Mouse (Mus musculus): Measurements from ENCODE around the gene Msx2.

Gene Msx2

DNA sequence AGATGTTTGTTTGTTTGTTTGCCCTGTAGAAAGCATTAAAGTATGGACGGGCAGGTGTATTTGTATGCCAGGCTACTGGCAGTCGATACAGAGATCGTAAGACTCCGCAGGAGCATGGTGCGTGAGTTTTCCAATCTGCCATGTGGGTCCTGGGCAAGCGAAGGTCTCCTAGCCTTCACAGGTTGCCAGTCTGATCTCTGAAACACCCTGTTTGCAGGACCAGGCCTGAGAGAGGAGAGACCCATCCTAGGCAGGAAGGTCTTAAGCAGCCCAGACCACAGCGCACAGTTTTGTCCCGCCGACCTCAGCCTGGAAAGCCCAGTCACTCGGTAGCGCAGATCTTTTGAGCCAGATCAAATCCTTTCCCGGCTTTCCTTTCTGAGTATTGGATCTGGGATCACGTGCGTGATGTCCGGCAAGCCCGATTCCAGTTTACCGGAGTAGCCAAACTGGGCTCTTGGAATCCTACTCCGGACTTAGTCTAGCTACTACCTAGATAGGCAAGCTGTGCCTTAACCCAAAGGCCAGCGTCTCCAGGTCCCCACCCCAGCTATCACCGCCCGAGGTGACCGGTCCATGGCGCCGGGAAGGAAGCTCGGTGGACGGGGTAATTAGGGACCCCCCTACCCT is 7.6 kb downstream of the Msx2 start:
- in situ Hi-C loops (cut with MboI, MseI): no loop called here

DNA sequence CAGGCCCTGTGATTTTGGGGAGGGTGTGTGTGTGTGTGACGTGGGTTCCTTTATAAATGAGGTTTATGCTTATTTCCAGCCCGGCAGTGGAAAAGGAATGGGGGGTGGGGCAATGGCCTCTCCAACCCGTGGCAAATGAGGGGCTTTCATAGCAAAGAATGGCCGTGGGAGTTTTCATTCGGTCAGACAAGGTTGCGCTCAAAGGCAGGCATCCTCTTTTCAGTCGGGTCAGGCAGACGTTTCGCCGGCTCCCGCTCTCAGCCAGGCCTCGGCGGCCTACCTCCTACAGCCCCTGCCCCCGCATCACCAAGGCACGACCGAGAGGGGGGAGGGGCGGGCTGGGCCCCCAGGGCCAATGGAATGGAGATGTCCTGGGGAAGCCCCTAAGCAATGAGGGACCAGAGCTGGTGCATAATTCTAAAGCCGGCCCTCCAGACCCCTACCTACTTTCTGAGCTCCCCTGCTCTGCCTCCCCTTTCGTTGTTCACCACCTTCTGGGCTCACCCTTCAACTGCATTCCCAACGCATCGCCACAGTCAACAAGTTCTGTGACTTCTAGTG is 8.4 kb downstream of the Msx2 start:
- in situ Hi-C loops (cut with MboI, MseI): no loop called here

DNA sequence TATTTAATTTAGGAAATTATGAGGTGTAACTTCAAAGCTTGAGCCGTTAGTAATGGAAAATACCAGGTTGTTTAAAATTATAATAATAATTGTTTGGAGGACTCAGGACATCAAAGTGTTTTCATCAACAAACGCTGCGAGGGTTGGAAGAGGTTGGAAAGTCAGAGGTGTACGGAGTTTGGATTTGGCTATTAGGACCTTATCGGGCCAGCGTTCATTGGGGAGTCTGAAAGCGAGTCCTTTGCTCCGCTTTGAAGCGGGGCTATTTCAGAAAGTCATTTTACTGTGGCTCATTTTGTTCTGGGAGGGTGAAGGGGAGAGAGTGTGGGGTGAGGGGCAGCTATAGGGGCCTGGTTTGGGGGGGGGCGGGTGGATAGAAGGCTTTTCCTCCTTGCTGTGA is 8.9 kb downstream of the Msx2 start:
- in situ Hi-C loops (cut with MboI, MseI): no loop called here

DNA sequence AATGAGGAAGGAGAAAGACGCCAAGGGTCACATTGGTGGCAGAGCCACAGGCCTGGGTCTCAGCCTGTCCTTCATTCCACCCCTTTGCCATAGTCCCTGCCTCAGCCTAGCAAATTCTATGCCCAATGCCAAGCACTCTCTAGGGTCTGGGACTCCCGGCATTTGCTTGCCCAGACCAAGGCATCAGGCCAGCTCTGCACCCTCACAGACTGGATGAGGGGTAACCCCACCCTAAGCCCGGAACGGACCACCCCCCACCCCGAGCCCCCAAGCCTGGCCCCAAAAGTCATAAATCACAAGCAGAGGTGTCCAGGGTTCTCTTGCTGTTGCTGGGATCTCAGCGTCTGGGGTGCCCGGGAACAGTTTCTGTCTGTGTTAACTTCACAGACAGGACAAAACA is 9.8 kb downstream of the Msx2 start:
- in situ Hi-C loops (cut with MboI, MseI): no loop called here

DNA sequence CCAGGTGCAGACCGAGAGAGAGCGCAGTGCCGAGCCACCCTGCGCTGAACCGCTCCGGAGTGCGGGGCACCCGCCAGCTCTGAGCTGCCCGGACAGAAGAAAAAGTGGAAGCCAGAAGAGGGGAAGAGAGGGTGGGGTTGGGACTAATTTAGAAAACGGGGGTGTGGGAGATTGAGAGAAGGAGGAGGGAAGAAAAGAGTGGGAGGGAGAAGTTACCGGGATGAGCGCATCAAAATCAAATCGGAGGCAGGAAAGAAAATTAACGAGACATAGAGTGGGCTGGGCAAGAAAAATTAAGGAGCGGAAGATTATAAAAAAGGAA is 10.3 kb downstream of the Msx2 start:
- in situ Hi-C loops (cut with MboI, MseI): no loop called here

DNA sequence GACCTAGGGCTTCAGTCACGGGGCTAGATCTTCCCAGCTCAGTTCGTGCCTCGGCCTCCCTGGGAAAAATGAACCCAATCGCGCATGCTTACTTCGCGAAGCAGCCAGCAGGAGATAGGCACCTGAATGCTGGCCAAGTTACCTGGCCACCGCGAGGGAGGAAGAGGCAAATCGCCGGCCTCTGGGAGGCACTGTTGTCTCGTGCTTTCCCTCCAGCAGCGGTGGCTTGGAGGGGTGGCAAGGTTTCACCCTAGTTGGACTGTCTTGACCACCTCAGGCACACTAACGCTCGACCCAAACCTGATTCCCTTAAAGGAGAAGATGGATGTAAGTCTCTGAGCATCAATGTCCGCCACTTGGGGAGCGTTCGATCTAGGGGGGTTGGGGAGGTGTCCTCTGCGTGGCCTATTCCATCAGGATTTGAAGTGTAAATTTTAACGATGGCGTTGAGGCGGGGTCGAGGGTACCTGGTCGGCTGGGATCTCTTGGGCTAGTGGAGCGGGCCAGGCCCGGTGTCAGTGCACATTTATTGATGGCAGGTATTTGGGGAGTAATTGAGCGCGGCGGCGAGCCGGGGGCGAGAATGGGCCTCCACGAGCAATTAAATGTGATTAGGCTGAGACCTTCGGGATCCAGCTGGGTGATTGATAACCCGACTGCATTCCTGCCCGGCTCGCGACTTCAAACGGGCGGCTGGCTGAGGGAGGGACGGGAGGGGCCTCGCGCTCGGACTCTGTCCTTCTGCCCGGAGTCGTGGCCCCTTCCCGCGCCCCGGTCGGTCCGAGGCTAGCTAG is 10.8 kb downstream of the Msx2 start:
- in situ Hi-C loops (cut with MboI, MseI): no loop called here

DNA sequence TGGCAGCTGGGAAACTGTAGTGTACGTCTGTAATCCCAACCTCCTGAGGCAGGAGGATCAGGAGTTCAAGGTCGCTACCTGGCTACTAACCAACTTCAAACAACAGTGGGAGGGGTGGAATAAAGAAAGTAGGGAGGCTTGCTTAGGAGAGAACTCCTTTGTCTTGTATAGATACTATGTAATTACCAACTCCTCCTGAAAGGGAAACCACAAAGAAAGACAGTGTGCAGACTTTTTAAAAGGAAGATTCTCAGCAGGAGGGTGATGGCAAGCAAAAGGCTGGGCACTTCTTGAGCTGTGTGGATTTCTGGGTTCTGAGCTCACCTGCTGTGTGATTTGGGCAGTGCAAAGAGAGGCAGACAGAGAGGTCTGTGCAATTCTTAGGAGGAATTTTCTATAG is 11.5 kb downstream of the Msx2 start:
- in situ Hi-C loops (cut with MboI, MseI): no loop called here

DNA sequence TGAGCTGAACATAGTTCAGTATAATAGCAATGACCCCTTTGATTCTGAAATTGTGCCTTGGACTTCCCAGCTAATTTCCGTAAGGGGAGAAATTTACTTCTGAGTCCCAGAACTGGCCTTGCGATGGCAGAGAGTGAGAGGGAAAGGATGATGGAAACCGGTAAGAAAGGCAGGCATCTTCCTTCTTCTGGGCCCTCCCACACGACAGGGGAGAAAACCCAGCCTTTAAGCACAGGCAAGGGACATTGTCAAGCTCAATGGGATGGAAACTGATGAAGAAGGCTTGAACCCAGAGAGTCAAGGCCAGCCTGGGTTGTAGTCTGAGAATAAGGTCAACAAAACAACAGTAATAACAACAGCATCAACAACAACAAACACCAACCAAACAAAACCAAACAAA is 14.1 kb downstream of the Msx2 start:
- in situ Hi-C loops (cut with MboI, MseI): no loop called here

DNA sequence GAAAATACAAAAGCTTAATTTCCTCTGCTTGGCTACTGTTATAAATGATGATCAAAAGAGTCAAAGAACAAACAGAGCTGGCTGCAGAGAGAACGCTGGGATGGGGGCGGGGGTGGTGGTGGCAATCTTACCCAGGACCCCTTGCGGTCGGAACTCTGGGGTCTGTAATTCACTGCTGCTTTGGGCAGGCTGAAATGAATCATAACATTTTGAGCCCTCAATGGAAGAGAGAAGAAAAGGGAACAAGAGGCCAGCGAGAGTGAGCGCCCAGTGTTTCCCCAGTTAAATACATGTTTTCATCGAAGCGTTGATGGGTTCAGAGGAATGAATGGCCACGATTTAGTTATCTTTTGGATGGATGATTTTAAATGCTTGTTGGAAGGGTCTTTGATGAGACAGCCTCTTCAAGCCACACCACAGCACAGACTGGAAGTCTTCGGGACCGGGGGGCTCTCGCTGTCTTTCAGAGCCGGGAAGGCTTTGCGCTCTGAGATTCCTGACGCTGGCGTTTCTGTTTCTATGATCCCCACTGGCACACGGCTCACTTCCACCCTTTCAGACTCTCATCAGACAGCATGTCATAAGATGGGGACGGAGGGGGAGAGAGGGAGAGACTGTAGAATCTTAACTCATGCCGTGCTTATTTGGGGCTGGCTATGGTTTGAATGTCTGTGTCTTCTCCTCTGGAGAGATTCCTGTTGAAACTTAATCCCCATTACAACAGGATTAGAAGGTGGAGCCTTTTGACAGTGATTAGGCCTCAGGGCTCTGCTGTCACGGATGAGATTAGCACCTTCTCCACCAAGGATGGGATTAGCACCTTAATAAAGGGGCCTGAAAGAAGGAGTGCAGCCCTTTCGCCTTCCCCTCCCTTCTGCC is 17.8 kb downstream of the Msx2 start:
- in situ Hi-C loops (cut with MboI, MseI): no loop called here

DNA sequence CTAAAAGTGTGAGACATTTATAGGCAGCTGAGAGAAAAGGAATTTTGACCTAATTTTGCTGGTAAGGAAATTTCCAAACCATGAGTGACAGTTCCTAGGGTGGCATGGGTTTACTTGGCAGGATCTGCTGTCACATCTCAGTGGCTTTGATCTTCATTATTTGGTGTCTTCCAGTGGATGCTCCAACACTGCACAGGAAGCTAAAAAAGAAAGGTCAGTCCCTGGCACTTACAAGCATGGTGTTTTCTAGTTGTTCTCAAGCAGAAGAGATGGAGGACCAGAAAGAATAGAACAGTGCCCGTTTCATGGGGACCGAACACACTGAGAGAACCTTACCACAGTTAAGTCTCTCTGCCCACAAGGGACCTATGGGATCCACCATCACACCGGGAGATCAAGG is 18.9 kb downstream of the Msx2 start:
- in situ Hi-C loops (cut with MboI, MseI): no loop called here

DNA sequence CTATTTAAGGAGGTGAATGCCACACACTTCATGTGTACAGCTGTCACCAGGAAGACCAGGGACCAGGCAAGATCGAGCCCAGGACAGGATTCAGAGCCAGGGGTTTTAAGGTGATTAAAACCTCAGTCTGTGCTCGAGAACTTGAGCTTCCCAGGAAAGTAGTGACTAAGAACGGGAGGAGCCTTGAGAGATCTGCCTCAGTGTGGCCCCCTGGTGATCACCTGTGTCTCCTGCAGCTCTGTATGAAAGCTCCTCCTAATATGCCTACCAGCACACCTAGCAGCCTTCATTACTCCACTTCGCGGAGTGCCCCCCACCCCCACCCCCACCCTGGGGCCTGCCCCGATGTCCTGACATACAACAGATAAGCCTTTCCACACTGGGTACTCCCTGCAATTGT is 25.3 kb downstream of the Msx2 start:
- in situ Hi-C loops (cut with MboI, MseI): no loop called here

DNA sequence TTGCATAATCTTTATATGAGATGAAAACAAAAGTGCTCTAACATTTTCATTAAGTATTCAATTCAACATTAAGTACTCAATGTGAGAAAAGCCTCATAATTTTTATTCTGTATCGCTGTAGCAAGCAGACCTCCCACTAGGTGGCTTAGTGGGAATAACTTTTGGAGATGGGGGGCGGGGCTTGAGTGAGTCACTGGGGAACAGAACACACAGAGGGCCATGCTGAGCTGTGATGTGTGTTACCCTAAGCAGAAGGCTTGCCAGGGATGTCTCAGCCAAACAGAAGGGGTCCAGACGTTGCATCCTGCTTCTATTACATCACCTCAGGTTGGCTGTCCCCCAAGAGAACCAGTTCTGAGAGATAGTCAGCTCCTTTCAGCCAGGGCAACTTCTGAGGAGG is 29.3 kb downstream of the Msx2 start:
- in situ Hi-C loops (cut with MboI, MseI): no loop called here

DNA sequence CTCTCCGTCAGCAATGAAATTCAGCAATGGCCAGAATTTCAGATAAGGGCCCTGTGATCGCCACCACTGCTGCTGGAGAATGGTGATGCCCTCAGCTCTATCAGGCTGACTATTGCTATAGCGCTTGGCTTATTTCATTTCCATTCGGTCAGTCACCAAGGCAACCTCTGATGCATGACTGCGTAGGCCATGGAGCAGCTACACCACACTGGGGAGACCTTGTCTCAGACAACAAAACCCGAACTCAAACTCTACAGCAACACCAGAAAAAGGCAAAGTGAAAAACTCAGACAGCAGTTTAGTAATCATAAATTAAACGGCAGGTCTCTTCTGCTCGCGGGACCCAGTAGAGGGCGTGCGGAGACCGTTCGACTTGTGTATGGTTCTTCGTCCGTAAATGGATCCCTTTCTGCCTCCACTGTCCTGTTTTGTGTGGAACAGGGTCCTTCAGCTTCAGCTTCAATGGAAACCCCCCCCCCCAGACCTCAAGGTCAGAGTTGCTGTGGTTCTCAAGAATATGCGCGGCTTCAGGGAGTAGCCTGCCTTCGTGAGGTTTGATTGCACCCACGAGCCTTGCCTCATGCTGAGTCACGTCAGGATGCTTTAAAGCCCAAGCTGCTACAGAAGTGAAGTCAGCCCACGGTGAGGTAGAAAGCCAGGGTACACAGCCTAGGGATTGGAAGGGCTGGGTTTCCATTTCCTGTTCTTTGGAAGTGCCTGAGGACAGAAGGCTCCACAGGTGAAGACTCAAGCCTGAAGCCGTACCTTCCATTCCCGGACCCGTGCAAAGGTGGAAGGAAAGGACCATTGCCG is 30.5 kb downstream of the Msx2 start:
- in situ Hi-C loops (cut with MboI, MseI): no loop called here

DNA sequence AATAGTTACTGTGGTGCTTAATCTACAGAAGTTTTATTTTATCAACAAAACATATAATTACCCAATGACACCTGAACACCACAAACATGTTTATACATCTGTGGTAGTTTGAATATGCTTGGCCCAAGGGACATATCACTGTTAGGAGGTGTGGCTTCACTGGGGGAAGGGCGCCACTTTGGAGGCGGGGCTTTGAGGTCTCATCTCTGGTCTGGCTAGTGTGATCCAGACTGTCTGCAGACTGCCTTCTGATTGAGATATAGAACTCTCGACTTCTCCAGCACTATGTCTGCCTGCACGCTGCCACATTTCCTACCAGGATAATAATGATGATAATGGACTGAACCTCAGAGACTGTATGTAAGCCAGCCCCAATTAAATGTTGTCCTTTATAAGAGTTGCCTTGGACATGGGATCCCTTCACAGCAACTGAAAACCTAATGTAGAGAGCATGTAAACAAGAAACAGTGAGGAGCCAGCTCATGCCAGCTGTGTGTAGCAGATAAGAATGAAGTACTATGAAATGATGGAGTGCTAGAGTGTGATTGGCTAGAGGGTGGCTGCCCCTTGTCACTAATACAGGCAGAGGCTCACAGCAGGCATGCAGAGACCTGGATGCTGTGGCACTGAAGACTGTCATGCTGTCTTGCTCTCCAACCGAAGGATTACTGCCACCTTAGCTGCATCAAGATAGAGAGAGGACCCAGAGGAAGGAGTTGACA is 31.4 kb downstream of the Msx2 start:
- in situ Hi-C loops (cut with MboI, MseI): no loop called here

DNA sequence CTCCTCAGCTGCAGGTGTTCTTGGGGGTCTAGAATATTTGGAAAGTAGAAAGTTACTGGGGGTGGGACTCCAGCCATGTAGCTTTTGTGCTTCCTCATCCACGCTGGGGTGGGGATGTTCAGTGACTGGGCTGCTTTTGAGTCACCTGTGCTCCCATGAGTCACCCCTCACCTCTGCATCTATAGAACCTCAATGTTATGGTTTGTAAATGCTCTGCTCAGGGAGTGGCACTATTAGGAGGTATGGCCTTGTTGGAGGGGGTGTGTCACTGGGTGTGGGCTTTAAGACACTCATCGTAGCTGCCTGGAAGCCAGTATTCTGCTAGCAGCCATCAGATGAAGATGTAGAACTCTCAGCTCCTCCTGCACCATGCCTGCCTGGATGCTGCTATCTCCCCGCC is 32.9 kb downstream of the Msx2 start:
- in situ Hi-C loops (cut with MboI, MseI): no loop called here

DNA sequence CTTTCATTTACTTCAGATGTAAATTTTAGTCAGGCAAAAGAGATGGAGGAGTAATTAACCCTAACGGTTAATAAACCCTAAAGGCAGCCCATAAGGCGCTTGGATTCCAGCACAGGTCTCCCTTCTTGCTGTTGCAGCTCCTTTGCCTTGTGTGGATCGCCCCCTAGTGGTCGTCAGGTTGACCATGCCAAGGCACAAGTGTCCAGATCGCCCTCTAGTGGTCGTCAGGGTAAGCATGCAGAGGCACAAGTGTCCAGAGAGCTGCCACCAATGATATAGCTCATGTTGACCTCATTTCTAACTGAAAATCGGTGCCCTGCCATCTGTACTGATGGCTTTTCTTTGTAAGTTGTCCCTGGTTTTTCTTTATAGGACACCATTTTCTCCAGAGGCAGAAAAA is 46.4 kb downstream of the Msx2 start:
- in situ Hi-C loops (cut with MboI, MseI): no loop called here

DNA sequence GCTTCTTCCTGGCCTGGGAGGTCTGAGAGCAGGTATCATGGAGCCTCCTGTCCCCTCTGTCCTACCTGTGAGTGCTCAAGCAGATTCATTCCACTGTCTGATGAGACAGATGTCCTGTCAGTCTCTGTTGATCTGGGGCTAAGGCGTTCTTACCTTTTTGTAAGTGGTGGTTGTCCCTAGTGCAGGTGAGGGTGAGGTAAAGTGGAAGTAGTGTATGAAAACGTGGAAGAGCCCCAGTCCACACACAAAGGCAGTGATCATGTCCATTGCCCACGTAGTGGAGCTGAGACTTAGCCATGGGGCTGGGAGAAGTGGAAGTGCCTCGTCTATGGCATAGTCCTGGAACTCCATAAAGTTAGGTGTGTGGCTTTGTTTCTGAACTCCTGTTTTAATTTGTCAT is 51.7 kb downstream of the Msx2 start:
- in situ Hi-C loops (cut with MboI, MseI): loop anchor here in 1 of 2 experiments (5.0 kb wide), 1 partner anchor 104 kb away; no protein-coding TSS in a partner anchor

DNA sequence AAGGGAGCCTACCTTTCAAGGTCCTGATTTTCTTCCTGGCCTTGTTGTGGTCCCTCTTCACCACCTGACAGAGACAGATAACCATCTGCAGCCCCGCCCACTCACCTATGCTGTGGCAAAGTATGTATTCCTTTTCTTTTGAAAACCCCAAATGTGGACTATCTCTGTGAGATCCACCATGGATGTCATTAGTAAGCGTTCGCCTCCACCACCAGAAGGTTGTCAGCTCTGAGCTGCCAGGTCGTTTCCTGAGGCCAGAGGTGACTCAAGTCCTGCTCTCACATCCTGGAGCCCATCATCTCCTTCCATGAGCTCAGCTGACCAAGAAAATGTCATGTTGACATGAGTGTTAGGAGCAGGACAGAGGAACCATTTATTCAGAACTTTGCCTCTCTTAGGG is 52.1 kb downstream of the Msx2 start:
- in situ Hi-C loops (cut with MboI, MseI): loop anchor here in 1 of 2 experiments (5.0 kb wide), 1 partner anchor 103 kb away; no protein-coding TSS in a partner anchor

DNA sequence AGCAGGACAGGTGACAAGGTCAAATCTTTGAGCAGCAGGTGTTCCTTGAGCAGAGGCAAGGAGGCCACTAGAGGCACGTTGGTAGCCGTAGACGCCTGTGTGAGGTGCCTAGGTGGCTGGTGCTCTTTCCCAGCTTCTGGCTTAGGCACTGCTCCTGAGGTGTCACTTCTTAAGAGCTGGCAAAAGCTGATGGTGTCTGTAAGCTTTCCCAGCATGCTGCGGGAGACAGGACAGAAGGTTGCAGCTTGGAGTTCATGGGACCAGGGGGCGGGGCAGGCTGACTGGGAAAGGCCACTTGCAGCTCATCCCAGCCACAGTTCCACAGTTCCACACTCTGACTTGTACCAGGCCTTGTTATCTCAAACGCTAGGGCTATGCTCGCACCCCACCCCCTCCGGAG is 53.2 kb downstream of the Msx2 start:
- in situ Hi-C loops (cut with MboI, MseI): loop anchor here (5.0 kb wide), 2 partner anchors 102 to 297 kb away; no protein-coding TSS in a partner anchor

DNA sequence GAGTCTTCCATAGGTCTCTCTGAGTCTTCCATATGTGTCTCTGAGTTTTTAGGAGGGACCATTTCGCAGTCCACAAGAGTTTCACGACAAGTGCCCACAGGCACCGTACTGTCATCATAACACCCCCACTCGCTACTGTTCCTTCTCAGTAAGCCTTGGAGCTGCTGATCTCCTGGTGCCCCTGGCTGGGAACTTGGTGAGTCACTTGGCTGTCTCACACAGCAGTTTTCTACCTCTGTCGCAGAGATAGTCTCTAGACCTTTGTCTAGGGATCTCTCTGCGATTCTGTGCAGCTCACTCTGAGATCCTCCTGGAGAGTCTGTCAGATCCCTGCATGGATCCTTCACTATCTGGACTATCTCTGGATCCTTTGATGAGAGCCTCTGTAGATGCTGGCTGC is 55.2 kb downstream of the Msx2 start:
- in situ Hi-C loops (cut with MboI, MseI): loop anchor here (5.0 kb wide), 1 partner anchor 295 kb away; no protein-coding TSS in a partner anchor

All from T-helper 17 cell (primary cell).